ENCODE assay signal across 8 mouse cellular contexts in genomic region chr9:114584183-114585016, GRCm38 (mm10). TPM values are rescaled to one million over a fixed set of nuclear protein-coding genes. Genes with fewer than 3 reads are reported as not detected.
DNase-seq lines count a peak whose midpoint lies in the region; ATAC-seq and TF ChIP-seq lines count a peak whose summit lies in the region.

No protein-coding gene starts in this region.

- DNase-seq in ES-E14 (ENCODE audit: low read depth, low spot score): peak; percentile 88
- DNase-seq in kidney, postnatal 10 days: peak; percentile 60
- DNase-seq in lung, postnatal 4 days: peak; percentile 22 to 39
- DNase-seq in urinary bladder, postnatal 10 days (ENCODE audit: low spot score): no peak
- DNase-seq in gastrocnemius, postnatal 25 days: no peak
- no peak for DNase-seq in frontal cortex, postnatal 25 days (ENCODE audit: low spot score in 2 of 2)

- in situ Hi-C loops in ES-E14 (cut with MboI; ENCODE audit: low sequenced_read_pairs in 2 of 2, unreplicated experiment in 2 of 2): loop anchor here in 1 of 2 experiments (5.0 kb wide), 1 partner anchor 82 kb away; the partner anchor contains the start of gene Ccr4

- peak overlapping the region; percentile 77 for H3K4me3 ChIP-seq in E14TG2a.4 (replicated peaks; ENCODE audit: low read length)
- H3K4me3 ChIP-seq in ES-E14 (ENCODE audit: insufficient read depth in 1 of 2, low read depth in 1 of 2, low read length in 2 of 2, poor library complexity in 1 of 2, severe bottlenecking in 1 of 2): peak overlapping the region; percentile 65 to 72
- H3K4me3 ChIP-seq in forebrain, embryonic 15.5 days: peak overlapping the region; percentile 32

- H3K36me3 ChIP-seq in E14TG2a.4 (ENCODE audit: insufficient read depth, low read length): peaks cover 40% of the 10 kb centered on the region
- H3K36me3 ChIP-seq in ES-E14 (ENCODE audit: control insufficient read depth, insufficient read depth, low read length, poor library complexity, severe bottlenecking): peaks cover 19% of the 10 kb centered on the region; the same call in 1 of the 2 replicates
- peaks cover 18% of the 10 kb centered on the region for H3K36me3 ChIP-seq in forebrain, embryonic 15.5 days

- peak overlapping the region; percentile 49 for H3K4me2 ChIP-seq in forebrain, embryonic 15.5 days (replicated peaks)

- peaks cover 82% of the 10 kb centered on the region for H3K4me1 ChIP-seq in E14TG2a.4 (replicated peaks; ENCODE audit: low read depth, low read length)
- peaks cover 3 to 18% of the 10 kb centered on the region in 2 experiments; a peak in 2 of 4 replicates for H3K4me1 ChIP-seq in ES-E14 (ENCODE audit: control insufficient read depth in 2 of 2, insufficient read depth in 2 of 2, low read length in 2 of 2, poor library complexity in 1 of 2)
- H3K4me1 ChIP-seq in forebrain, embryonic 15.5 days: peaks cover 10% of the 10 kb centered on the region

- H3K9me3 ChIP-seq in E14TG2a.4 (ENCODE audit: low read length) (no peaks in the 10 kb centered on the region), ES-E14 (ENCODE audit: control insufficient read depth, insufficient read depth, low read depth, low read length) (no peaks in the 10 kb centered on the region)
- no peaks in the 10 kb centered on the region for H3K9me3 ChIP-seq in forebrain, embryonic 15.5 days

- TF ChIP-seq CTCF in E14TG2a.4 (conservative IDR thresholded peaks at IDR 0.05; ENCODE audit: low read length): no peak

- no peaks in the 10 kb centered on the region for H3K27me3 ChIP-seq in E14TG2a.4 (ENCODE audit: insufficient read depth, low read length)
- no peaks in the 10 kb centered on the region for H3K27me3 ChIP-seq in forebrain, embryonic 15.5 days

- H3K9ac ChIP-seq in ES-E14 (ENCODE audit: insufficient read depth, low read depth, low read length, poor library complexity, severe bottlenecking): peak overlapping the region; percentile 85
- H3K9ac ChIP-seq in forebrain, embryonic 15.5 days (replicated peaks): 0 out of 2 replicates have a peak overlapping the region, but pooled peaks have one; percentile 9

- peak; percentile 74 for ATAC-seq in forebrain, embryonic 15.5 days (replicated peaks)

- peak overlapping the region; percentile 100 for H3K27ac ChIP-seq in ES-E14 (ENCODE audit: insufficient read depth, low read depth, low read length, poor library complexity, severe bottlenecking)
- H3K27ac ChIP-seq in forebrain, embryonic 15.5 days (replicated peaks): no peak overlapping the region; the same call in 1 of the 2 replicates

- 3% methylated on average over 31 of the region's 31 CpGs for WGBS in forebrain, embryonic 15.5 days

TF ChIP-seq in ES-E14, 5 proteins besides CTCF, POLR2A, EP300 and RAD21:
- TF ChIP-seq ZC3H11A (IDR thresholded peaks at IDR 0.05; ENCODE audit: borderline replicate concordance, low read depth, low read length) (no peak), HCFC1 (IDR thresholded peaks at IDR 0.05; ENCODE audit: borderline replicate concordance, insufficient read depth, low read length) (no peak; the same call in 1 of the 2 replicates), CHD2 (IDR thresholded peaks at IDR 0.05; ENCODE audit: low read depth, low read length) (no peak), ZNF384 (IDR thresholded peaks at IDR 0.05; ENCODE audit: low read depth, low read length) (no peak), MAFK (IDR thresholded peaks at IDR 0.05; ENCODE audit: insufficient read depth, low read depth, low read length) (no peak)

RNA-seq across cellular contexts. Expression of gene Trim71, which starts 20.2 kb away (rescaled TPM):
- total RNA-seq in ES-E14 (2012; rRNA removed): 132 and 141 TPM in 2 replicates
- 0.11 and 0.14 TPM in 2 replicates for polyA plus RNA-seq in forebrain, embryonic 15.5 days (2015; fragmentation: Nextera tagmentation; extraction: Ambion mirVana)
- total RNA-seq in gastrocnemius, postnatal 25 days (2021): not detected

RNA-seq across cellular contexts. Expression of gene Cnot10, which starts 55.6 kb away (rescaled TPM):
- 73.0 and 73.4 TPM in 2 replicates for total RNA-seq in ES-E14 (2012; rRNA removed)
- 57.9 and 60.1 TPM in 2 replicates for polyA plus RNA-seq in forebrain, embryonic 15.5 days (2015; fragmentation: Nextera tagmentation; extraction: Ambion mirVana)
- total RNA-seq in gastrocnemius, postnatal 25 days (2021): 10 to 100 TPM; 13.5 to 14.4 TPM

Comparison
In these comparisons a context has a peak if more than half of its experiments do, and no peak if none do; other contexts are left out.
1. DNase-seq: peak in ES-E14 (single experiment), kidney, postnatal 10 days (single experiment) and lung, postnatal 4 days (2 of 2); none in urinary bladder, postnatal 10 days (single experiment), gastrocnemius, postnatal 25 days (single experiment) and frontal cortex, postnatal 25 days (0 of 2).
2. RNA of gene Trim71, which starts 20.2 kb away (total RNA-seq): 132 to 141 TPM in ES-E14; not detected in gastrocnemius, postnatal 25 days; every median in the first group is over 100 times any median in the second.
3. Peak in every context shown above with its lines, with median percentiles within 50 percentile points of each other: H3K4me3 ChIP-seq.